Mouse (Mus musculus): ENCODE data around the gene Map2k2. TPM values are rescaled to one million over a fixed set of nuclear protein-coding genes. Genes with fewer than 3 reads are reported as not detected.
"Not testable (repeated sequence)": the region's sequence is repeated elsewhere in the genome, so short reads cannot be mapped to it uniquely, and the experiment has no call there.

Gene Map2k2
- polyA plus RNA-seq, 3 experiments from 2014 or later: 22.1 to 27.1 (median 23.3) TPM

DNA sequence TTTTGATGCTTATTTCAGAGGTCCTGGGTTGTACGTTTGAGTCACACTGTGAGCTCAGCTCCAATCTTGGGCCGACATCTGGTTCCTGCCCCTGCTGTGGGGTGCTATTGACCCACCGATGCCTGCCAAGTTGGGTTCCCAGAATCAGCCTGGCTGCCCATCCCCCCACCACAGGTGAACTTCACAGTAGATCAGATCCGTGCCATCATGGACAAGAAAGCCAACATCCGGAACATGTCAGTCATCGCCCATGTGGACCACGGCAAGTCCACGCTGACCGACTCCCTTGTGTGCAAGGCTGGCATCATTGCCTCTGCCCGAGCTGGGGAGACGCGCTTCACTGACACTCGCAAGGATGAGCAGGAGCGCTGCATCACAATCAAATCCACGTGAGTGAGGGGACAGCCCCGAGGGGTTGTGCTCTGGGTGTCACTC, 71.8 kb downstream of the Map2k2 start:
- no peak for ATAC-seq

DNA sequence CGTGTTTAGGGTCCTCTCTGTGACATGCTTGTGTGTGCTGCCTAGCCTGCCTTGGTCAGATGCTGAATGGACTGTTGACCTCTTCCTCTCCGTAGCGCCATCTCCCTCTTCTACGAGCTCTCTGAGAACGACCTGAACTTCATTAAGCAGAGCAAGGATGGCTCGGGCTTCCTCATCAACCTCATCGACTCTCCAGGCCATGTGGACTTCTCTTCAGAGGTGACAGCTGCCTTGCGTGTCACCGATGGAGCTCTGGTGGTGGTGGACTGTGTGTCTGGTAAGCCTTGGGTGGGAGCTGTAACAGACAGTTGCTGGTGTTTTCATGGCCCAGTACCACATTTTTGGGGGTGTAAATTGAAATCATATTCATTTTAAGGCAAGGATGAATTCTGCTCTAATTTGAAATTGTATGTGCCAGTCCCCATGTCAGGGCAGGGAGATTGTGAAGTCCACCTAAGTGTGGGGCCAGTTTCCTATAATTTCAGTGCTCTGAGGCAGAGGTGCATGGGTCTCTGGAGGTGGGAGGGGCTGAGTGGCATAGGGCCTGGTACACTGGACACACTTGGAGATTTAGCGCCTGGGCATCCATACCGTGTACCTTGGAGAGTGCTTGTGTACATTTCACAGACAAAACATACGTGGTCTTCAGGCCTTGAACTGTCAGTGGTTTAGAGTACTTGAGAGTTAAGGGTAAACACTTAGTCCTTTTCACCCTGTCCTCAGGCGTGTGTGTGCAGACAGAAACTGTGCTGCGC, 72.4 kb downstream of the Map2k2 start:
- ATAC-seq: no peak

DNA sequence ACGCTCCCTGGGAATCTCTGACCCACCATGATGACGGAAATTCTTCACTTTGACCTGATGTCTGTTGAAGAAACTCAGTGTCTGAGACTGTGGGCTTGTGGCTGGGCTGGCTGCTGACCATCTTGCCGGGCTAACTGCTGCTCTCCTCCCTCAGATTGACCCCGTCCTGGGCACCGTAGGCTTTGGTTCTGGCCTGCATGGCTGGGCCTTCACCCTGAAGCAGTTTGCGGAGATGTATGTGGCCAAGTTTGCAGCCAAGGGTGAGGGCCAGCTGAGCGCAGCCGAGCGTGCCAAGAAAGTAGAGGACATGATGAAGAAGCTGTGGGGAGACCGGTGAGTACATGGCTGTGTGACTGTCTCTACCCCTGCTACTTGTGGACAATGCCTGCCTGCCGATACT, 73.2 kb downstream of the Map2k2 start:
- ATAC-seq: no peak

DNA sequence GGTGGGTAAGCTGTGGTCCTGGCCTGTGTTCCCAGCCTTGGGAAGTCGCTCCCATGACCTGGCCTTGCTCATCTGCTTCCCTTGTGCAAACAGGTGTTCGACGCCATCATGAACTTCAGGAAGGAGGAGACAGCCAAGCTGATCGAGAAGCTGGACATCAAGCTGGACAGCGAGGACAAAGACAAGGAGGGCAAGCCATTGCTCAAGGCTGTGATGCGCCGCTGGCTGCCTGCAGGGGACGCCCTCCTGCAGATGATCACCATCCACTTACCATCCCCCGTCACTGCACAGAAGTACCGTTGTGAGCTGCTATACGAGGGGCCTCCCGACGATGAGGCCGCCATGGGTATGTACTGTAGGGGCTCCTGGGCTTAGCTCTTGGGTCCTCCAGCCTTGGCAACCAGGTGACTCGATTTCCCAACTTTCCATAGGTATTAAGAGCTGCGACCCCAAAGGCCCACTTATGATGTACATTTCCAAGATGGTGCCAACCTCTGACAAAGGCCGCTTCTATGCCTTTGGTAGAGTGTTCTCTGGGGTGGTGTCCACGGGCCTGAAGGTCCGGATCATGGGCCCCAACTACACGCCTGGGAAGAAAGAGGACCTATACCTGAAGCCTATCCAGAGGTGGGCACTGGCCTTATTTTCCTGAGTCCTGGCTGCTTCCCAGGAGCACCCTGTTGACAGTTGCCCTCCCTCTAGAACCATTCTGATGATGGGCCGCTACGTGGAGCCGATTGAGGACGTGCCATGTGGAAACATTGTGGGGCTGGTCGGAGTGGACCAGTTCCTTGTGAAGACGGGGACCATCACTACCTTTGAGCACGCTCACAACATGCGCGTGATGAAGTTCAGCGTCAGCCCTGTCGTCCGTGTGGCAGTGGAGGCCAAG, 74.0 kb downstream of the Map2k2 start:
- ATAC-seq: no peak

DNA sequence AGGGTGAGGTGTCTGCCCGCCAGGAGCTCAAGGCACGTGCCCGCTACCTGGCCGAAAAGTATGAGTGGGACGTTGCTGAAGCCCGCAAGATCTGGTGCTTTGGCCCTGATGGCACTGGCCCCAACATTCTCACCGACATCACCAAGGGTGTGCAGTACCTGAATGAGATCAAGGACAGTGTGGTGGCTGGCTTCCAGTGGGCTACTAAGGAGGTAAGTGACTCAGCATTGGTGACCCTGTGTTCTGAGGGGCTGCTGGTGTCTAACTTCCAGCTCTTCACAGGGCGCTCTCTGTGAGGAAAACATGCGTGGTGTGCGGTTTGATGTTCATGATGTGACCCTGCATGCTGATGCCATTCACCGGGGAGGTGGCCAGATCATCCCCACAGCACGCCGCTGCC, 75.2 kb downstream of the Map2k2 start:
- ATAC-seq: no peak

DNA sequence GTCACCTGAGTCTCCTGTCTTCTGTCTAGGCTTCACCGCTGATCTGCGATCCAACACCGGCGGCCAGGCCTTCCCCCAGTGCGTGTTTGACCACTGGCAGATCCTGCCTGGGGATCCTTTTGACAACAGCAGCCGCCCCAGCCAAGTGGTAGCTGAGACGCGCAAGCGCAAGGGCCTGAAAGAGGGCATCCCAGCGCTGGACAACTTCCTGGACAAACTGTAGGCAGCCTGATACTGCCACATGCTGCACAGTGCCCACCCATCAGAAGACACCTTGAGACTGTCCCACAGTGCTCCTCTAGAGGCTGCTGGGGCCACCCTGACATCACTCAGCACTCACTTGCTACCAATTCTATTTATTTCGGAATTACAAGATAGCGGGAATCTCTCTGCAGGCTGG, 76.1 kb downstream of the Map2k2 start:
- ATAC-seq: not testable (repeated sequence)

DNA sequence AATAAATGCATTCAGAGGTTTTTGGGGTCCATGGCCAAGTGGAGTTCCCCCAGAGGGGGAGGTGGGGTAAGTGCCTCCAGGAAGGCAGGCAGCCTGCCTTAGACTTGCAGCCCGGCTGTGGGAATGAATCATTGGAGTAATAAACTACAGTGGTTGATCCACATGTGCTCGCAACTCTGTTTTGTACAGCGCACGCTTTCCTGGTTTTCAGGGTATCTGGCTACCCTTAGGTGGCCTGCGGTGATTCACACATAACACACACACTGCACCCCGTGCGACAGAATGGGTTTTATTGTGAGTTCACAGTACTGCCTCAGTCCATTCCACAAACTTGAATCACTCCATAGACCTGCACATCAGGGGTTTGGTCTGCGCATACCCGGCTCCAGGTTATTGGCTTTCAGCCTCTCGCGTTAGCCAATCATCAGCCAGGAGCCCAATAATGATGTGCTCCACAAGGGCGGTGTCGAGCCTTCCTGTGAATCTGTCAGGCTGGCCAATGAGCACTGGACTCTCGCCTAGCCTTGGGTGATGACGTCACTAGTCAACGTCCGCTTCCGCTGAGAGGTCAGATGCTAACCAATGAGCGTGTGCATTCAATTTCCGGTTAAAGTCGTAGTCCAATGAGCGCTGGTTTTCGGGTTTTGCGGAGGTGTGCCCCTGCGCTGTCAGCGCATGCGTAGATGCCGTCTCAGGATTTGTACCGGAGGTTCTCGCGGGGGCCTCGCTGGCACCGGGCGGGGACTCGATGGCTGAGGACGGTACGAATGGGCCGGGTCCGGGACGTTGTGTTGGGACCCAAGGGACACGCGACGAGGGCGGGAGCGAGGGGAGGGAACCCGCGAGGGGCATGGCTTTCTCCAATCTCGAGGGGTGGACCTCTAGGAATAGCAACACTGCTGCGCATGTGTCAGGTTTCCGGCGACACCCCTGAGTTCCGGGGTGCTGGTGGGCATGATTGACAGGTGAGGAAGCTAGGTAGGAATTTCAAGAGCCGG, 76.9 kb downstream of the Map2k2 start, which contains the start of gene Dapk3:
Dapk3 (plus strand) TSS at position 670 of the 998 bp plus-strand sequence.
- peak; percentile 93 for ATAC-seq

Other genes starting within 250 kb of the Map2k2 start
- not detected for gene Tmprss9, start 234.1 kb upstream of the Map2k2 start, polyA plus RNA-seq (2017; shearing (Covaris generic))
- gene Timm13, start 204.9 kb upstream of the Map2k2 start, polyA plus RNA-seq (2017; shearing (Covaris generic)): 100 to 1,000 TPM; 207 to 260 (median 248) TPM
- gene Lmnb2, start 187.7 kb upstream of the Map2k2 start, polyA plus RNA-seq (2017; shearing (Covaris generic)): 1 to 10 TPM; 2.4 to 4.5 (median 3.5) TPM
- 10 to 100 TPM; 26.4 to 51.5 (median 39.3) TPM for gene Gadd45b, start 175.8 kb upstream of the Map2k2 start, polyA plus RNA-seq (2017; shearing (Covaris generic))
- not detected for gene Gng7, start 91.0 kb upstream of the Map2k2 start, polyA plus RNA-seq (2017; shearing (Covaris generic))
- gene Diras1, start 80.3 kb upstream of the Map2k2 start, polyA plus RNA-seq (2017; shearing (Covaris generic)): not detected
- gene Slc39a3, start 68.5 kb upstream of the Map2k2 start, polyA plus RNA-seq (2017; shearing (Covaris generic)): 1 to 10 TPM; 2.4 to 5.0 (median 2.7) TPM
- gene Sgta, start 45.7 kb upstream of the Map2k2 start, polyA plus RNA-seq (2017; shearing (Covaris generic)): 10 to 100 TPM; 66.4 to 86.5 (median 71.0) TPM
- 1 to 10 TPM; 1.9 to 2.7 (median 2.5) TPM for gene Thop1, start 35.9 kb upstream of the Map2k2 start, polyA plus RNA-seq (2017; shearing (Covaris generic))
- gene Creb3l3, start 7.0 kb upstream of the Map2k2 start, polyA plus RNA-seq (2017; shearing (Covaris generic)): not detected
- gene Zbtb7a, start 29.3 kb downstream of the Map2k2 start, polyA plus RNA-seq (2017; shearing (Covaris generic)): 10 to 100 TPM in 1 of 3 experiments, 1 to 10 TPM in 2; 8.5 to 10.8 (median 9.3) TPM
- 10 to 100 TPM; 15.4 to 21.5 (median 17.1) TPM for gene Pias4, start 62.0 kb downstream of the Map2k2 start, polyA plus RNA-seq (2017; shearing (Covaris generic))
- 1,000 to 10,000 TPM in 1 of 3 experiments, 100 to 1,000 TPM in 2; 925 to 1,158 (median 972) TPM for gene Eef2, start 70.7 kb downstream of the Map2k2 start, polyA plus RNA-seq (2017; shearing (Covaris generic))
- 1 to 10 TPM; 3.1 to 5.4 (median 3.6) TPM for gene Dapk3, start 77.1 kb downstream of the Map2k2 start, polyA plus RNA-seq (2017; shearing (Covaris generic))
- not detected for gene 4930442H23Rik, start 77.9 kb downstream of the Map2k2 start, polyA plus RNA-seq (2017; shearing (Covaris generic))
- under 1 TPM in 2 of 3 experiments, not detected in 1; 0.17 to 0.28 TPM for gene Nmrk2, start 96.1 kb downstream of the Map2k2 start, polyA plus RNA-seq (2017; shearing (Covaris generic))
- gene Atcay, start 124.9 kb downstream of the Map2k2 start, polyA plus RNA-seq (2017; shearing (Covaris generic)): 10 to 100 TPM in 1 of 3 experiments, 1 to 10 TPM in 2; 4.8 to 12.6 (median 5.1) TPM
- 1 to 10 TPM in 1 of 3 experiments, under 1 TPM in 2; 0.20 to 1.0 (median 0.37) TPM for gene Zfr2, start 127.2 kb downstream of the Map2k2 start, polyA plus RNA-seq (2017; shearing (Covaris generic))
- 10 to 100 TPM; 30.1 to 68.1 (median 64.4) TPM for gene Matk, start 147.0 kb downstream of the Map2k2 start, polyA plus RNA-seq (2017; shearing (Covaris generic))
- 100 to 1,000 TPM; 111 to 148 (median 127) TPM for gene Mrpl54, start 161.0 kb downstream of the Map2k2 start, polyA plus RNA-seq (2017; shearing (Covaris generic))
- gene Apba3, start 161.0 kb downstream of the Map2k2 start, polyA plus RNA-seq (2017; shearing (Covaris generic)): 10 to 100 TPM in 2 of 3 experiments, 1 to 10 TPM in 1; 9.9 to 12.4 (median 12.3) TPM
- 1 to 10 TPM; 1.7 to 3.2 (median 1.9) TPM for gene Tjp3, start 185.7 kb downstream of the Map2k2 start, polyA plus RNA-seq (2017; shearing (Covaris generic))
- gene Pip5k1c, start 187.0 kb downstream of the Map2k2 start, polyA plus RNA-seq (2017; shearing (Covaris generic)): 10 to 100 TPM; 10.7 to 15.9 (median 14.4) TPM
- 1 to 10 TPM; 2.9 to 6.5 (median 4.1) TPM for gene Cactin, start 215.2 kb downstream of the Map2k2 start, polyA plus RNA-seq (2017; shearing (Covaris generic))
- gene Tbxa2r, start 222.8 kb downstream of the Map2k2 start, polyA plus RNA-seq (2017; shearing (Covaris generic)): 10 to 100 TPM in 2 of 3 experiments, 1 to 10 TPM in 1; 10.0 to 21.7 (median 17.0) TPM
- gene Gipc3, start 237.4 kb downstream of the Map2k2 start, polyA plus RNA-seq (2017; shearing (Covaris generic)): under 1 TPM in 1 of 3 experiments, not detected in 2; 0.12 TPM
- 10 to 100 TPM; 17.1 to 20.4 (median 17.8) TPM for gene Hmg20b, start 244.6 kb downstream of the Map2k2 start, polyA plus RNA-seq (2017; shearing (Covaris generic))